Mouse (Mus musculus): ENCODE measurements around the gene Ap1s1. TPM values are rescaled to one million over a fixed set of nuclear protein-coding genes. Genes with fewer than 3 reads are reported as not detected.

Gene Ap1s1
- 195 and 198 TPM in 2 replicates for polyA plus RNA-seq (2016; fragmentation: Nextera tagmentation; extraction: Ambion mirVana)

- under 1% methylated on average over 48 of the region's 48 CpGs for WGBS
- Histone ChIP-seq H3K4me3 (peak within 1 kb of the TSS; percentile 78), H3K9me3 (no peaks in the 10 kb centered on the region), H3K4me1 (peaks cover 20% of the 10 kb centered on the region), H3K36me3 (replicated peaks) (peaks cover 25% of the 10 kb centered on the region), H3K27me3 (ENCODE audit: poor library complexity, severe bottlenecking) (no peaks in the 10 kb centered on the region), H3K27ac (peak within 1 kb of the TSS; percentile 93)
- DNase-seq (ENCODE audit: extremely low spot score, low spot score): peak; percentile 100
Measured at GRCm38 (mm10) chr5:137045402-137046323, at the start of gene Ap1s1. Gene Ap1s1, minus strand, starts transcription at chr5:137046135.

- no peak for DNase-seq (ENCODE audit: extremely low spot score, low spot score)
- H3K27ac ChIP-seq: no peak overlapping the region
- 86% methylated on average over 10 of the region's 10 CpGs for WGBS
- no peaks in the 10 kb centered on the region for H3K4me1 ChIP-seq
- no peak overlapping the region for H3K4me3 ChIP-seq
- no peaks in the 10 kb centered on the region for H3K9me3 ChIP-seq
- no peaks in the 10 kb centered on the region for H3K27me3 ChIP-seq (ENCODE audit: poor library complexity, severe bottlenecking)
- no peaks in the 10 kb centered on the region for H3K36me3 ChIP-seq (replicated peaks)
Measured at GRCm38 (mm10) chr5:137095135-137095534, 49.2 kb upstream of the Ap1s1 start.

- no peaks in the 10 kb centered on the region for H3K4me1 ChIP-seq
- DNase-seq (ENCODE audit: extremely low spot score, low spot score): no peak
- H3K36me3 ChIP-seq (replicated peaks): no peaks in the 10 kb centered on the region
- H3K27me3 ChIP-seq (ENCODE audit: poor library complexity, severe bottlenecking): no peaks in the 10 kb centered on the region
- no peak overlapping the region for H3K27ac ChIP-seq
- 89% methylated on average over 9 of the region's 9 CpGs for WGBS
- no peaks in the 10 kb centered on the region for H3K9me3 ChIP-seq
- no peak overlapping the region for H3K4me3 ChIP-seq
Measured at GRCm38 (mm10) chr5:137093720-137094119, 47.8 kb upstream of the Ap1s1 start.

- no peak overlapping the region for H3K4me3 ChIP-seq
- WGBS: 71% methylated on average over 6 of the region's 6 CpGs
- peaks cover 12% of the 10 kb centered on the region for H3K9me3 ChIP-seq
- no peak overlapping the region for H3K27ac ChIP-seq
- H3K27me3 ChIP-seq (ENCODE audit: poor library complexity, severe bottlenecking): no peaks in the 10 kb centered on the region
- H3K36me3 ChIP-seq (replicated peaks): no peaks in the 10 kb centered on the region
- H3K4me1 ChIP-seq: no peaks in the 10 kb centered on the region
- DNase-seq (ENCODE audit: extremely low spot score, low spot score): no peak
Measured at GRCm38 (mm10) chr5:137091560-137091959, 45.6 kb upstream of the Ap1s1 start.

GRCm38 (mm10) chr5:137090870-137091269, 44.9 kb upstream of the Ap1s1 start:
- 83% methylated on average over 10 of the region's 10 CpGs for WGBS
- no peaks in the 10 kb centered on the region for H3K36me3 ChIP-seq (replicated peaks)
- H3K27me3 ChIP-seq (ENCODE audit: poor library complexity, severe bottlenecking): no peaks in the 10 kb centered on the region
- DNase-seq (ENCODE audit: extremely low spot score, low spot score): no peak
- no peak overlapping the region for H3K4me3 ChIP-seq
- H3K27ac ChIP-seq: no peak overlapping the region
- no peaks in the 10 kb centered on the region for H3K4me1 ChIP-seq
- H3K9me3 ChIP-seq: peaks cover 15% of the 10 kb centered on the region

- no peak for DNase-seq (ENCODE audit: extremely low spot score, low spot score)
- Histone ChIP-seq H3K4me1 (no peaks in the 10 kb centered on the region), H3K27ac (no peak overlapping the region), H3K9me3 (peaks cover 15% of the 10 kb centered on the region), H3K27me3 (ENCODE audit: poor library complexity, severe bottlenecking) (no peaks in the 10 kb centered on the region), H3K4me3 (no peak overlapping the region), H3K36me3 (replicated peaks) (no peaks in the 10 kb centered on the region)
- 92% methylated on average over 8 of the region's 8 CpGs for WGBS
Measured at GRCm38 (mm10) chr5:137087410-137087809, 41.5 kb upstream of the Ap1s1 start.

GRCm38 (mm10) chr5:137085731-137086130, 39.8 kb upstream of the Ap1s1 start:
- Histone ChIP-seq H3K4me3 (no peak overlapping the region), H3K4me1 (no peaks in the 10 kb centered on the region), H3K9me3 (peaks cover 15% of the 10 kb centered on the region), H3K27me3 (ENCODE audit: poor library complexity, severe bottlenecking) (no peaks in the 10 kb centered on the region), H3K27ac (no peak overlapping the region), H3K36me3 (replicated peaks) (no peaks in the 10 kb centered on the region)
- WGBS: 89% methylated on average over 3 of the region's 3 CpGs
- no peak for DNase-seq (ENCODE audit: extremely low spot score, low spot score)

- H3K36me3 ChIP-seq (replicated peaks): no peaks in the 10 kb centered on the region
- H3K27me3 ChIP-seq (ENCODE audit: poor library complexity, severe bottlenecking): no peaks in the 10 kb centered on the region
- 86% methylated on average over 6 of the region's 6 CpGs for WGBS
- no peak for DNase-seq (ENCODE audit: extremely low spot score, low spot score)
- H3K27ac ChIP-seq: no peak overlapping the region
- no peak overlapping the region for H3K4me3 ChIP-seq
- no peaks in the 10 kb centered on the region for H3K4me1 ChIP-seq
- peaks cover 15% of the 10 kb centered on the region for H3K9me3 ChIP-seq
Measured at GRCm38 (mm10) chr5:137085021-137085420, 39.1 kb upstream of the Ap1s1 start.

- Histone ChIP-seq H3K36me3 (replicated peaks) (no peaks in the 10 kb centered on the region), H3K27me3 (ENCODE audit: poor library complexity, severe bottlenecking) (no peaks in the 10 kb centered on the region), H3K9me3 (peaks cover 15% of the 10 kb centered on the region), H3K4me3 (no peak overlapping the region), H3K27ac (no peak overlapping the region), H3K4me1 (0 out of 2 replicates have a peak, but pooled peaks cover 5% of the 10 kb centered on the region)
- WGBS: 88% methylated on average over 4 of the region's 4 CpGs
- no peak for DNase-seq (ENCODE audit: extremely low spot score, low spot score)
Measured at GRCm38 (mm10) chr5:137083051-137083450, 37.1 kb upstream of the Ap1s1 start.

- no peak for DNase-seq (ENCODE audit: extremely low spot score, low spot score)
- 67% methylated on average over 5 of the region's 5 CpGs for WGBS
Measured at GRCm38 (mm10) chr5:137079849-137080248, 33.9 kb upstream of the Ap1s1 start.

GRCm38 (mm10) chr5:137078616-137079015, 32.7 kb upstream of the Ap1s1 start:
- WGBS: 71% methylated on average over 6 of the region's 6 CpGs
- Histone ChIP-seq H3K27ac (no peak overlapping the region), H3K9me3 (no peaks in the 10 kb centered on the region), H3K36me3 (replicated peaks) (no peaks in the 10 kb centered on the region), H3K4me1 (peaks cover 28% of the 10 kb centered on the region), H3K27me3 (ENCODE audit: poor library complexity, severe bottlenecking) (no peaks in the 10 kb centered on the region), H3K4me3 (no peak overlapping the region)
- no peak for DNase-seq (ENCODE audit: extremely low spot score, low spot score)

More at GRCm38 (mm10) chr5:137079849-137080248, 33.9 kb upstream of the Ap1s1 start:
- Histone ChIP-seq H3K36me3 (replicated peaks) (no peaks in the 10 kb centered on the region), H3K4me1 (peaks cover 19% of the 10 kb centered on the region), H3K4me3 (no peak overlapping the region), H3K27me3 (ENCODE audit: poor library complexity, severe bottlenecking) (no peaks in the 10 kb centered on the region), H3K27ac (no peak overlapping the region), H3K9me3 (no peaks in the 10 kb centered on the region)

GRCm38 (mm10) chr5:137078041-137078440, 32.1 kb upstream of the Ap1s1 start:
- 89% methylated on average over 14 of the region's 14 CpGs for WGBS
- no peaks in the 10 kb centered on the region for H3K36me3 ChIP-seq (replicated peaks)
- DNase-seq (ENCODE audit: extremely low spot score, low spot score): no peak
- H3K4me3 ChIP-seq: no peak overlapping the region
- H3K27me3 ChIP-seq (ENCODE audit: poor library complexity, severe bottlenecking): no peaks in the 10 kb centered on the region
- peaks cover 28% of the 10 kb centered on the region for H3K4me1 ChIP-seq
- H3K9me3 ChIP-seq: no peaks in the 10 kb centered on the region
- no peak overlapping the region for H3K27ac ChIP-seq

GRCm38 (mm10) chr5:137077187-137077586, 31.3 kb upstream of the Ap1s1 start:
- DNase-seq (ENCODE audit: extremely low spot score, low spot score): no peak
- Histone ChIP-seq H3K36me3 (replicated peaks) (no peaks in the 10 kb centered on the region), H3K4me3 (no peak overlapping the region), H3K27me3 (ENCODE audit: poor library complexity, severe bottlenecking) (no peaks in the 10 kb centered on the region), H3K9me3 (no peaks in the 10 kb centered on the region), H3K27ac (no peak overlapping the region), H3K4me1 (peaks cover 35% of the 10 kb centered on the region)
- WGBS: 94% methylated on average over 7 of the region's 7 CpGs
